Mouse (Mus musculus): ENCODE results near the gene Lenep.
A peak's percentile ranks its signal among the peaks of the same experiment; 100 is the strongest.
"Not testable (repeated sequence)": the region's sequence is repeated elsewhere in the genome, so short reads cannot be mapped to it uniquely, and the experiment has no call there.

Gene Lenep

GRCm38 (mm10) chr3:89402693-89403092 is at the start of gene Lenep:
Lenep (minus strand) TSS chr3:89402793.
- DNase-seq (ENCODE audit: low spot score) = no peak

GRCm38 (mm10) chr3:89451916-89452315 is 49.3 kb upstream of the Lenep start:
- DNase-seq (ENCODE audit: low spot score) = no peak

GRCm38 (mm10) chr3:89449541-89449940 is 46.9 kb upstream of the Lenep start:
- peak; percentile 82 for DNase-seq (ENCODE audit: low spot score)

GRCm38 (mm10) chr3:89448720-89449537 is 46.3 kb upstream of the Lenep start:
- DNase-seq (ENCODE audit: low spot score) = peak; percentile 53

GRCm38 (mm10) chr3:89440691-89441090 is 38.1 kb upstream of the Lenep start:
- DNase-seq (ENCODE audit: low spot score) = no peak

GRCm38 (mm10) chr3:89437269-89437668 is 34.7 kb upstream of the Lenep start:
- DNase-seq (ENCODE audit: low spot score) = no peak

- no peak for DNase-seq (ENCODE audit: low spot score)
Observed at GRCm38 (mm10) chr3:89436176-89437113, 33.9 kb upstream of the Lenep start, which contains the start of gene Pbxip1. Pbxip1 (plus strand) TSS chr3:89436706.

- DNase-seq (ENCODE audit: low spot score) = no peak
Observed at GRCm38 (mm10) chr3:89435041-89435440, 32.4 kb upstream of the Lenep start.

GRCm38 (mm10) chr3:89434532-89434931 is 31.9 kb upstream of the Lenep start:
- DNase-seq (ENCODE audit: low spot score) = no peak

- no peak for DNase-seq (ENCODE audit: low spot score)
Observed at GRCm38 (mm10) chr3:89432606-89433005, 30.0 kb upstream of the Lenep start.

- DNase-seq (ENCODE audit: low spot score) = peak; percentile 87
Observed at GRCm38 (mm10) chr3:89430171-89431159, 27.9 kb upstream of the Lenep start, which contains the start of gene Pygo2. Pygo2 (plus strand) TSS chr3:89430214.

- not testable (repeated sequence) for DNase-seq (ENCODE audit: low spot score)
Observed at GRCm38 (mm10) chr3:89429021-89429420, 26.4 kb upstream of the Lenep start.

GRCm38 (mm10) chr3:89425876-89426275 is 23.3 kb upstream of the Lenep start:
- DNase-seq (ENCODE audit: low spot score) = peak; percentile 82

- DNase-seq (ENCODE audit: low spot score) = no peak
Observed at GRCm38 (mm10) chr3:89425141-89425525, 22.5 kb upstream of the Lenep start.

- no peak for DNase-seq (ENCODE audit: low spot score)
Observed at GRCm38 (mm10) chr3:89424416-89425140, 22.0 kb upstream of the Lenep start.

GRCm38 (mm10) chr3:89422556-89423205 is 20.1 kb upstream of the Lenep start:
- DNase-seq (ENCODE audit: low spot score) = no peak

GRCm38 (mm10) chr3:89421810-89422473 is 19.3 kb upstream of the Lenep start:
- DNase-seq (ENCODE audit: low spot score) = no peak

- peak; percentile 82 for DNase-seq (ENCODE audit: low spot score)
Observed at GRCm38 (mm10) chr3:89421002-89421774, 18.6 kb upstream of the Lenep start.

- DNase-seq (ENCODE audit: low spot score) = no peak
Observed at GRCm38 (mm10) chr3:89420421-89420820, 17.8 kb upstream of the Lenep start.
